Mouse (Mus musculus) embryonic facial prominence, embryonic 13.5 days (tissue): ENCODE data around the gene Epha1. TPM values are rescaled to one million over a fixed set of nuclear protein-coding genes. Genes with fewer than 3 reads are reported as not detected.

ENCODE experiments used
- ATAC-seq: fragments of 200-750 bp; cut with Nextera tagmentation; 2 replicates; pipeline ENCODE4 v1.8.0; 2017; ENCODE audit warnings: low read depth; ENCODE audit not compliant: insufficient number of reproducible peaks, insufficient read depth, low FRiP score, low TSS enrichment
- H3K27ac ChIP-seq: fragments of 300-500 bp; sonication (generic); 2 replicates; pipeline ENCODE4 v1.5.1; 2015; ENCODE audit warnings: moderate library complexity, mild to moderate bottlenecking, inconsistent platforms
- H3K27me3 ChIP-seq: fragments of 300-500 bp; sonication (generic); 2 replicates; pipeline ENCODE4 v1.6.1; 2015; ENCODE audit warnings: mild to moderate bottlenecking, inconsistent platforms
- H3K36me3 ChIP-seq: fragments of 300-500 bp; sonication (generic); 2 replicates; pipeline ENCODE4 v1.6.1; 2015; ENCODE audit warnings: mild to moderate bottlenecking, inconsistent platforms
- H3K4me1 ChIP-seq: fragments of 300-500 bp; sonication (generic); 2 replicates; pipeline ENCODE4 v1.6.1; 2015; ENCODE audit warnings: inconsistent platforms
- H3K4me2 ChIP-seq: fragments of 300-500 bp; sonication (generic); 2 replicates; pipeline ENCODE4 v1.6.1; 2015; ENCODE audit warnings: moderate library complexity, mild to moderate bottlenecking, inconsistent platforms
- H3K4me3 ChIP-seq: fragments of 300-500 bp; sonication (generic); 2 replicates; pipeline ENCODE4 v1.5.1; 2015; ENCODE audit warnings: mild to moderate bottlenecking, inconsistent platforms
- H3K9ac ChIP-seq: fragments of 300-500 bp; sonication (generic); 2 replicates; pipeline ENCODE4 v1.6.1; 2015; ENCODE audit warnings: mild to moderate bottlenecking, inconsistent platforms
- H3K9me3 ChIP-seq: fragments of 300-500 bp; sonication (generic); 2 replicates; pipeline ENCODE4 v1.6.1; 2016; ENCODE audit warnings: inconsistent platforms
- WGBS: fragments of 180-500 bp; shearing (Covaris S2); methylation state at CpG from one replicate; pipeline ENCODE4 v1.1.7; 2015; ENCODE audit warnings: mixed read lengths; 5-methylcytosine and 5-hydroxymethylcytosine counted together
- polyA plus RNA-seq: library from polyadenylated mRNA; unstranded; fragments of >200 nt; fragmentation: Nextera tagmentation; extraction: Ambion mirVana; gene quantifications from 2 replicates; pipeline ENCODE4 v1.2.1, GENCODE M21; 2015

The Epha1 gene
- polyA plus RNA-seq, result 10.5 and 10.8 TPM in 2 replicates

DNA sequence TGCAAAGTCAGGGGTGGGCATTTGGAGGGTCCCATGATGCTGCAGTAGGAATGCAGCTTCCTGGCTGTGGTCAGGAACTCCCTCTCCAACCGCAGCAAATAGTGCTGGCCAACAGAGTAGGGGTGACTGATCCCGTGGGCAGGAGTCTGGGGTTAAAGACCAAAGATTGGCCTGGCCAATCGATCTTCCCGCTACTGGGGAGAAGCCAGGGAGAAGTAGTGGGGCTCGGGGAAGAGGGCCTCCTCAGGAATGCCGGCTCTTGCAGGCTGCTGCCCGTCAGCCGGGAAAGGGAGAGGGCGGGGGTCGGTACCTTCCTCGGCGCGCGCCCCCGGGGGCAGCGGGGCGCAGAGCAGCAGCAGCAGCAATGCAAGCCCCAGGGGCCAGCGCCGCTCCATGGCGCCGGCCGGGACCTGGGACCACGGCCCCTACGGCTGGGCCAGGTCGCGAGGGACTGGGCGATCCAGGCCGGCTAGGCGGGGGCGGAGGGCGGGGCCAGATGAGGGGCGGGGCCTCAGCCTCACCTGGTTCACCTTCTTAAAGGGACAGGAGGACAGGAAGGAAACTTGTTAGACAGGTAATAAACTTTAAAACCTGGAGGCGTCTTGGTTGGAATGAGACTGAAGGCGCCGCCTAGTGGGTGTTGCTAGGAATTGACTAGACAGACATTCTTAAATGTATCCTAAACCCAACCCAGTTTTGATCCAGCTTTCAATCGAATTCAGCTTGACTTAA, at the start of gene Epha1:
TSS of gene Epha1 (minus strand) at position 453 of the 732 bp plus-strand sequence.
- Histone ChIP-seq H3K27ac (peak within 1 kb of the TSS; percentile 64), H3K4me3 (peak within 1 kb of the TSS; percentile 63), H3K27me3 (no peaks in the 10 kb centered on the region), H3K9me3 (no peaks in the 10 kb centered on the region), H3K4me2 (peak within 1 kb of the TSS; percentile 91), H3K4me1 (peaks cover 21% of the 10 kb centered on the region), H3K9ac (peak within 1 kb of the TSS; percentile 76), H3K36me3 (no peaks in the 10 kb centered on the region)
- under 1% methylated on average over 36 of the region's 36 CpGs for WGBS
- peak; percentile 60 for ATAC-seq

DNA sequence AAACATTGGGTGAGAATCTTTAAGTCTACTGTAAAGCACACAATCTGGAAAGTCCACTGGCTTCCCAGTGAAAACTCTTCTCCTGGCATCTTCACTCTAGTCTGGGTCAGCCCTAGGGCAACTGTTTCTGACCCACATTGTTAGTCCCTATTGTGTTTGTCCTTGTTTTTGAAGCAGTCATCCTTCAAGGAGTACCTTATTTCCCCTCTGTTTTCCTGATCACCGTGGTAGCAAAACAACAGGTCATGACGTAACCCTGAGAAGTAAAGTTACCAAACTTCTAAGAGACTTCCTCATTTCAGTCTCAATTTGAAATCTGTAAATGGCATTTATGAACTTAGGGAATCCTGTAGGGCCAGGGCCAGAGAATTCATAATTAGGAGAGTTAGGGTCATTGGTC, 48.4 kb upstream of the Epha1 start:
- H3K9ac ChIP-seq, result no peak overlapping the region
- no peaks in the 10 kb centered on the region for H3K9me3 ChIP-seq
- no peak overlapping the region for H3K4me3 ChIP-seq
- H3K36me3 ChIP-seq, result no peaks in the 10 kb centered on the region
- no peak overlapping the region for H3K4me2 ChIP-seq
- no peaks in the 10 kb centered on the region for H3K27me3 ChIP-seq
- ATAC-seq, result no peak
- H3K27ac ChIP-seq, result no peak overlapping the region
- H3K4me1 ChIP-seq, result no peaks in the 10 kb centered on the region
- 70% methylated on average over 2 of the region's 2 CpGs for WGBS

DNA sequence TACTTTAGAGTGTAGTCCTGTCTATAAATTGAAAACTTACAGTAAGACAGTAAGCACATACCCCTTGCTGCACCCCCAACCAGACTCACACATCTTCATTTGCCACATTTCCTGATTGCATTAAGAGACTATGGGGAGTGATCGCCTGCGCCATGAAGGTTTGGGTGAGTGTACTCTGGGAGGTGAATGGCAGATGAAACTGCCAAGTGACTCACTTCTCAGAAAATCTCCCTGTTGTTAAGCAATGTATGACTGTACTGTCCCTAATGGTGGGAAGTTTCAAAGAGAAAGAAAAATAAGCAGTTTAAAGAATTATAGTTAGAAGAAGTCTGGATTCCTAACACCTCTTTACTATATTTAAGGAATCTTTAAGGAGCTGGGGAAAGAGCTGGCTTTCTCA, 46.4 kb upstream of the Epha1 start:
- Histone ChIP-seq H3K4me3 (no peak overlapping the region), H3K9ac (no peak overlapping the region), H3K36me3 (no peaks in the 10 kb centered on the region), H3K9me3 (no peaks in the 10 kb centered on the region), H3K27ac (no peak overlapping the region), H3K4me2 (no peak overlapping the region), H3K4me1 (no peaks in the 10 kb centered on the region), H3K27me3 (no peaks in the 10 kb centered on the region)
- 87% methylated on average over 2 of the region's 2 CpGs for WGBS
- ATAC-seq, result no peak

DNA sequence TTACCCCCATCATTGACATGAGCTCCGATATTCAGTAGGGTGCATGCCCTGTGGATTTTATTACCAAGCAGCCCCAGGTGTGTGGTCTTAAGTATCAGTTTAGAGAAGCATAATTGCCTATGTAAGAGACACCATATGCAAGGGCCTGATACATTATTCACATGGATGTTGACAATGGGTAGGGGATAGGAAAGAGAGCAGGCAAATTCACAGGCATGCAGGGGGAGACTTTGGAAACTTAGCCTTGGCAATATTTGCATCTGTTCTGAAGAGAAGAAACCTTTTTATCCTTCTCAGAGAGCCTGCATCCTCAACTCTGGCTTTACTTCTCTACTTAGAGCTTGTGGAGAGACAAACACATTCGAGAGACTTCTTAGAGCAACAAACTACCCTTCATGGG, 32.1 kb upstream of the Epha1 start, which contains the start of gene Tas2r135:
TSS of gene Tas2r135 (plus strand) at position 301 of the 400 bp plus-strand sequence.
- 80% methylated on average over 2 of the region's 2 CpGs for WGBS
- Histone ChIP-seq H3K9me3 (no peaks in the 10 kb centered on the region), H3K36me3 (no peaks in the 10 kb centered on the region), H3K27ac (no peak within 1 kb of the TSS), H3K27me3 (no peaks in the 10 kb centered on the region), H3K9ac (no peak within 1 kb of the TSS), H3K4me2 (no peak within 1 kb of the TSS), H3K4me3 (no peak within 1 kb of the TSS), H3K4me1 (no peaks in the 10 kb centered on the region)
- no peak for ATAC-seq

DNA sequence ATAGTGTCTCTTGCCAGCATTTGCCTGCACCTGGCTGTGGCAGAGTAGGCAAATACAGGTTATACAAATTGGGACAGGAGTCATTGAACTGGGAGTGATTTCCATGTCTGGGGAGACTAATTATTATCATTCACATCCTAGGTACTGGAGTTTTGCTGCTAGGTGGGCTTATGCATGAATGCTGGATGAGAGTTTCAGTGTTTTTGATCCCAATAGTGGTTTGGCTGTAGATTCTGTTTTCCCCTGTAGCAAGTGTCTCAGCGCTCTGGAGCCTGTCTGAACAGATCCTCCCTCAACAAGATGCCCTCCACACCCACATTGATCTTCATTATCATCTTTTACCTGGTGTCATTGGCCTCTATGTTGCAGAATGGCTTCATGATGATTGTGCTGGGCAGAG, 26.9 kb upstream of the Epha1 start, which contains the start of gene Tas2r143:
TSS of gene Tas2r143 (plus strand) at position 301 of the 400 bp plus-strand sequence.
- 79% methylated on average over 1 of the region's 1 CpGs for WGBS
- no peak within 1 kb of the TSS for H3K4me2 ChIP-seq
- no peak within 1 kb of the TSS for H3K27ac ChIP-seq
- no peaks in the 10 kb centered on the region; the same call in 1 of the 2 replicates for H3K4me1 ChIP-seq
- no peaks in the 10 kb centered on the region for H3K27me3 ChIP-seq
- no peaks in the 10 kb centered on the region for H3K9me3 ChIP-seq
- no peak within 1 kb of the TSS for H3K4me3 ChIP-seq
- ATAC-seq, result no peak
- H3K36me3 ChIP-seq, result no peaks in the 10 kb centered on the region
- H3K9ac ChIP-seq, result no peak within 1 kb of the TSS

DNA sequence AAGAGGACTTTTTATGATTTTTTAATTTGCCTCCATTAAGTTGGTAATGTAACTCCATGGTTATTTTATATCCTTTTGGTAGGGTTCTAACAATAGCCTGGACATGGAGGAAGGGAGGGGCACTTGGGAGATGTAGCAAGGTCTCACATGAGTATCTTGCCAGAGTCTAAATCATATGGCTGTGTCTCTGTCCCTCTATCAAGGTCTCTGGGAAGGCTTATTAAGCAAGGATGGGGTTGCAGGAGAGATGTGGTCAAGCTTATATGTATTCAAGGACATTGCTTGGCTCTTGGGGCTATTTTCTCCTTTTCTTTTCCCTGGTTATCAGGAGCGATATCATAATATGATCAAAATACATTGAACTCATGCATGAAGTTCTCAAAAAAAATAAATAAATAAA, 25.9 kb upstream of the Epha1 start:
- Histone ChIP-seq H3K9ac (no peak overlapping the region), H3K27ac (no peak overlapping the region), H3K27me3 (no peaks in the 10 kb centered on the region), H3K4me3 (no peak overlapping the region), H3K4me2 (no peak overlapping the region), H3K9me3 (no peaks in the 10 kb centered on the region), H3K4me1 (no peaks in the 10 kb centered on the region; the same call in 1 of the 2 replicates), H3K36me3 (no peaks in the 10 kb centered on the region)
- ATAC-seq, result no peak
- WGBS, result 90% methylated on average over 1 of the region's 1 CpGs

DNA sequence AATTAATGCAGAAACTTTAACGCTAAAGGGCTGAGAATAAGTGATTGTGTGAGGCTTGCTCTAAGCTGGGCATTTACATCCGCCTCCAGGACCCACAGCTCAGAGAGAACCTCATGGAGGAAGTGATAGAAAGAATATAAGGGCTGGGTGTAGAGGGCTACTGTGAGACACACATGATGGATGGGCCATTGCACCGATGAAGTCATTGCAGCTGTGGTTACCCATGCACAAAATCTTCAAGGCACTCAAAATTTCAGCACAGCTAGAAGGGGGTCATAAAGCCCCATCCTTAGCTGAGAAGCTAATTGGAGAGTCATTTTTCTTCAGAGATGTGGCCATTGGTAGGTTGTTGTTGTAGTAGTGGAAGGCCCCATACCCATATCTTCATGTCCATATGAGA, 25.2 kb upstream of the Epha1 start:
- Histone ChIP-seq H3K4me3 (no peak overlapping the region), H3K9ac (no peak overlapping the region), H3K4me1 (no peaks in the 10 kb centered on the region; the same call in 1 of the 2 replicates), H3K27me3 (no peaks in the 10 kb centered on the region), H3K36me3 (no peaks in the 10 kb centered on the region), H3K9me3 (no peaks in the 10 kb centered on the region), H3K27ac (no peak overlapping the region), H3K4me2 (no peak overlapping the region)
- ATAC-seq, result no peak
- 90% methylated on average over 3 of the region's 3 CpGs for WGBS

DNA sequence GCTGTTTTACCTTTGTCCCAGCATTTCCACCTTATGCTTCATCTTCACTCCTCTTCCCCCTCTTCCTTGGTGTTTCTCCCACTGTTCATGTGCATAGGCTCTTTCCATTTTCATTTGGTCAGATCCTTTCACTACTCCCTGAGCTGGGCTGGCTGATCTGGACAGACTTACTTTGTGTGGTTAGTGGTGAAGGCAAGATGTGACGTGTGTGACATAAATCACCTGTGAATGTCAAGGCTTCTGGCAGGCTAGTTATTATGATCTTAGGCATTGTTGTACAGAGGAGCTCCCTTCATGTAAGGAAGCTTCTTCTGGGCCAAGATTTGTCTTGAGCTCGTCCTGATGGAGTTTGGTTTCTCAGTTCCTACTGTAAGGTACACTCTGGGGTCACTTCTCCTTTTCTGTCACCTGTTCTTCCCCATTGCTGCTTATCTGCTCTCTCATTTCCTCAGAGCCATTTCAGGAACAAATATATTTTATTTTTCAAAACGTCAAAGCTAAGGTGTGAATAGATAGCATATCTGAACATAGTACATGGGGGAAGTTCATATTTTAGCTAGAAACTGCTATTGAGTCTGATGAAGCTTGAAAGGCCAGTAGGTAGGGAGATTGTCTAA, 24.1 kb upstream of the Epha1 start:
- WGBS, result 69% methylated on average over 3 of the region's 3 CpGs
- Histone ChIP-seq H3K27ac (no peak overlapping the region), H3K9me3 (no peaks in the 10 kb centered on the region), H3K4me3 (no peak overlapping the region), H3K9ac (no peak overlapping the region), H3K4me1 (no peaks in the 10 kb centered on the region; the same call in 1 of the 2 replicates), H3K4me2 (no peak overlapping the region), H3K27me3 (no peaks in the 10 kb centered on the region), H3K36me3 (no peaks in the 10 kb centered on the region)
- ATAC-seq, result no peak

DNA sequence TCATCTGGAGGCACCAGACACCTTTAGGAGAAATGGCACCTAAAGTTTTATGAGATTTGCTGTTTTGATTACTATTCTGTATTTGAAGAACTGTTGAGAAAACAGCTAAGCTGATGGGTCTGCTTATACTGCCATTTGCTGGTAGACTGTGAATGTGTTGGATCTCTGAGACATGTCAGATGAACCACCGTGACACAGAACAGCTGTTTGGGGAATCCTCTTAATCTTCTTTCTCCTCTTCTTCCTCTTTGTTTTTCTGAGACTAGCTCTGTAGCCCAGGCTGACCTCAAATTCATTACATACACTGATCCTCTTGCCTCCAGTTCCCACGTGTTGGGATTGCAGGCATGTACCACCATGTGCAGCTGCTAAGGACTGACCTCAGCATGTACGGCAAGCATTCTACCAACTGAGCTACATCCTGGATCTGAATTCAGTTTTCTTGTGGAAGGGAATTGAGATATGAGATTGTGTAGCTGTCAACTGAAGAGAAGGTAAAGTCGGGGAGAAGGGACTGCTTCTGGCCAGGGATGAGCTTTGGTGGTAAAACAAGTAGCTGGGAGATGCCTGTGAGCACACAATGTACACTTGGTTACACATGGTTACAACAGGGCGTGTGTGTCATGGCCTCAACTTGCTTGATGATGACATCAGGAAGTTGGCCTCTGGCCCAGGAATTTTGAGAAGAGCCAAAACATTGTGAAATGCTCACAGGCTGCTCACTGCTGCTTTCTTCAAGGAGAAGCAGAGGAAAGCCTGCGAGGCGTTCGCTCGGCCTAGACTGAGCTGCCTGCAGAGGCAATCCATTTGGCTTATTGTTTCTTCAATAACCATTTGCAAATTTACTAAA, 23.1 kb upstream of the Epha1 start:
- no peak overlapping the region for H3K4me2 ChIP-seq
- no peaks in the 10 kb centered on the region for H3K27me3 ChIP-seq
- 62% methylated on average over 9 of the region's 9 CpGs for WGBS
- H3K27ac ChIP-seq, result no peak overlapping the region; the same call in 1 of the 2 replicates
- no peaks in the 10 kb centered on the region; the same call in 1 of the 2 replicates for H3K4me1 ChIP-seq
- H3K4me3 ChIP-seq, result no peak overlapping the region
- H3K36me3 ChIP-seq, result no peaks in the 10 kb centered on the region
- 0 out of 2 replicates have a peak, but pooled peaks have one; percentile 37 for ATAC-seq
- no peak overlapping the region for H3K9ac ChIP-seq
- H3K9me3 ChIP-seq, result no peaks in the 10 kb centered on the region

DNA sequence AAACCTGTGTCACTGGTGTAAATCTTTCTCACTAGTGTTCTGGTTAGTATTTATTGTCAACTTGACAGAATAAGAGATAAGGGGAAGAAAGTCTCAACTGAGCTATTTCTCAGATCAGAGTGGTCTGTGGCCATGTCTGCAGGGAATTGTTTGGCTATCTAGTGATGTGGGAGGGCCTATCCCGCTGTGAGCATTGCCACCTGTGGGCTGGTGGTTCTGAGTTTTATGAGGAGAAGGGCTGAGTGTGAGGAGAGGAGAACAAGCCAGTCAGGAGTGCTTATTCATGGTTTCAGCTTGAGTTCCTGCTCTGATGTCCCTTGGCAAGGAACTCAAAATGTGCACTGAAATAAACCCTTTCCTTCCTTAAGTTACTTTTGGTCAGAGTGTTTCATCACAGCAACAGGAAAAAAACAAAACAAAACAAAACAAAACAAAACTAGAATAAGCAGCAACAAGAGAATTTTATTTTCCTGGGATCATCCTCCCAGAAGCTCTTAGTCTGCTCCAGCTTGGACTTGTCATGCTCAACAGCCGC, 18.8 kb upstream of the Epha1 start:
- no peak overlapping the region for H3K9ac ChIP-seq
- 49% methylated on average over 2 of the region's 2 CpGs for WGBS

DNA sequence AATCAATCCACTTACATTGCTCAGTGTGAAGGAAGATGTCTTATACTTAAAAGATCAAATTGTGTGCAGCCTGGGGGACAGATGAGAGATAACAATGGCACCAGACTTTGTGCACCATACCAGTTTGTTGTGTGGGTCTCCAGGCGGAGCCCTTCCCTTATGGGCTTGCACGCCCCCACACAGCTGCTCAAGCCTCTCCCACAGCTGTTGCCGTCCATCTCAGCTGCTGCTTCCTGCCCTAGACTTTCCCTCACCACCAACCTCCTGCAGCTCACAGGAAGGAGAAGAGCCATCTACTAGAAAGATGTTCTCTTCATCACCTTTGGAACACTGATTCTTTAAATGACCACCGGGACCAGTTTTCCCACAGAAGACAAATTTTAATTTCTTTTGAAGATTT, 12.6 kb upstream of the Epha1 start:
- Histone ChIP-seq H3K9me3 (no peaks in the 10 kb centered on the region), H3K4me1 (0 out of 2 replicates have a peak, but pooled peaks cover 3% of the 10 kb centered on the region), H3K36me3 (no peaks in the 10 kb centered on the region), H3K27ac (no peak overlapping the region), H3K9ac (no peak overlapping the region), H3K27me3 (no peaks in the 10 kb centered on the region), H3K4me3 (no peak overlapping the region), H3K4me2 (no peak overlapping the region)
- WGBS, result 77% methylated on average over 4 of the region's 4 CpGs
- ATAC-seq, result no peak

More for the DNA sequence above, 18.8 kb upstream of the Epha1 start:
- no peak for ATAC-seq
- H3K27ac ChIP-seq, result no peak overlapping the region
- no peak overlapping the region for H3K4me3 ChIP-seq
- H3K9me3 ChIP-seq, result no peaks in the 10 kb centered on the region
- H3K36me3 ChIP-seq, result no peaks in the 10 kb centered on the region
- no peaks in the 10 kb centered on the region for H3K27me3 ChIP-seq
- H3K4me1 ChIP-seq, result no peaks in the 10 kb centered on the region; the same call in 1 of the 2 replicates
- no peak overlapping the region for H3K4me2 ChIP-seq
